Mouse (Mus musculus) embryonic facial prominence, embryonic 13.5 days (tissue): ENCODE data around the gene Ttc22. TPM values are rescaled to one million over a fixed set of nuclear protein-coding genes. Genes with fewer than 3 reads are reported as not detected.

Source experiments
- ATAC-seq: fragments of 200-750 bp; cut with Nextera tagmentation; 2 replicates; pipeline ENCODE4 v1.8.0; 2017; ENCODE audit warnings: low read depth; ENCODE audit not compliant: insufficient number of reproducible peaks, insufficient read depth, low FRiP score, low TSS enrichment
- H3K27ac ChIP-seq: fragments of 300-500 bp; sonication (generic); 2 replicates; pipeline ENCODE4 v1.5.1; 2015; ENCODE audit warnings: moderate library complexity, mild to moderate bottlenecking, inconsistent platforms
- H3K27me3 ChIP-seq: fragments of 300-500 bp; sonication (generic); 2 replicates; pipeline ENCODE4 v1.6.1; 2015; ENCODE audit warnings: mild to moderate bottlenecking, inconsistent platforms
- H3K36me3 ChIP-seq: fragments of 300-500 bp; sonication (generic); 2 replicates; pipeline ENCODE4 v1.6.1; 2015; ENCODE audit warnings: mild to moderate bottlenecking, inconsistent platforms
- H3K4me1 ChIP-seq: fragments of 300-500 bp; sonication (generic); 2 replicates; pipeline ENCODE4 v1.6.1; 2015; ENCODE audit warnings: inconsistent platforms
- H3K4me2 ChIP-seq: fragments of 300-500 bp; sonication (generic); 2 replicates; pipeline ENCODE4 v1.6.1; 2015; ENCODE audit warnings: moderate library complexity, mild to moderate bottlenecking, inconsistent platforms
- H3K4me3 ChIP-seq: fragments of 300-500 bp; sonication (generic); 2 replicates; pipeline ENCODE4 v1.5.1; 2015; ENCODE audit warnings: mild to moderate bottlenecking, inconsistent platforms
- H3K9ac ChIP-seq: fragments of 300-500 bp; sonication (generic); 2 replicates; pipeline ENCODE4 v1.6.1; 2015; ENCODE audit warnings: mild to moderate bottlenecking, inconsistent platforms
- H3K9me3 ChIP-seq: fragments of 300-500 bp; sonication (generic); 2 replicates; pipeline ENCODE4 v1.6.1; 2016; ENCODE audit warnings: inconsistent platforms
- WGBS: fragments of 180-500 bp; shearing (Covaris S2); methylation state at CpG from one replicate; pipeline ENCODE4 v1.1.7; 2015; ENCODE audit warnings: mixed read lengths; 5-methylcytosine and 5-hydroxymethylcytosine counted together
- polyA plus RNA-seq: library from polyadenylated mRNA; unstranded; fragments of >200 nt; fragmentation: Nextera tagmentation; extraction: Ambion mirVana; gene quantifications from 2 replicates; pipeline ENCODE4 v1.2.1, GENCODE M21; 2015

The Ttc22 gene
- polyA plus RNA-seq, 1 experiment from 2014 or later: 1.8 TPM

DNA sequence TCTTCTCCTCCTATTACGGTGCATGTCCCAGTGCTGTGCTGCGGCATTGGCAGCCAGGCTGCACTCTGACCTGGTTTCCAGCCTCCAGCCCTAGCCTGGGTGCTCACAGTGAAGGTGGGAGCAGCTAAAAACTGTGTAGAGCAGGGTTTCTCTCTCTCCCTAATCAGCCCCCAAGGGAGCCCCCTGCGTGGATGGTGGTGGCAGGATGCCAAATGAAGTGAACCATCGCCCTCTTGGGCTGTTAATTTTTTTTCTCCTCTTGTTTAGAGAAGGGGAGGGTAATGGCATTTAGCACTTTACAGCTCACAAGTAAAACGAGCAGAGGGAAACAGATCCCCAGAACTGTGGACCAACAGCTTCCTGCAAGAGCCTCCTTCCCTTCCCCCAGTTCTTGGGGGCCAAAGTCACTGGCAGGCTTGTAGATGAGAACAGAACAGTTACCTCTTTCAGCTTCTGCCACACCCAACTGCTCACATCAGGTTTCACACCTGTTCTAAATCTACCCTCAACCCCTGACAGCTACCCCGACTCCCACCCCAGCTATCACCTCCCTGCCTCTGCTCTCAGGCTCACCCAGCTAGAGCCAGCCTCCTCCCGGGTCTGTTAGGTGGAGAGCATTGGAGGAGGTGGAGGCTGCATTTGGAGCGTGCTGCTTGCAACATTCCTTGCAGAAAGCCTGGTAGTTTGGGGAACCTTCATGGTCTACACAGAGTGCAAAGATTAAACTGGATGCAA lies 21.4 kb downstream of the Ttc22 start:
- peaks cover 19% of the 10 kb centered on the region; the same call in 1 of the 2 replicates for H3K27me3 ChIP-seq
- ATAC-seq: no peak
- 0 out of 2 replicates have a peak overlapping the region, but pooled peaks have one; percentile 9 for H3K4me2 ChIP-seq
- H3K9me3 ChIP-seq: no peaks in the 10 kb centered on the region
- peak overlapping the region; percentile 35; the same call in 1 of the 2 replicates for H3K27ac ChIP-seq
- H3K4me1 ChIP-seq: peaks cover 21% of the 10 kb centered on the region
- H3K9ac ChIP-seq: no peak overlapping the region
- H3K4me3 ChIP-seq: no peak overlapping the region
- H3K36me3 ChIP-seq: no peaks in the 10 kb centered on the region
- WGBS: 34% methylated on average over 8 of the region's 8 CpGs

DNA sequence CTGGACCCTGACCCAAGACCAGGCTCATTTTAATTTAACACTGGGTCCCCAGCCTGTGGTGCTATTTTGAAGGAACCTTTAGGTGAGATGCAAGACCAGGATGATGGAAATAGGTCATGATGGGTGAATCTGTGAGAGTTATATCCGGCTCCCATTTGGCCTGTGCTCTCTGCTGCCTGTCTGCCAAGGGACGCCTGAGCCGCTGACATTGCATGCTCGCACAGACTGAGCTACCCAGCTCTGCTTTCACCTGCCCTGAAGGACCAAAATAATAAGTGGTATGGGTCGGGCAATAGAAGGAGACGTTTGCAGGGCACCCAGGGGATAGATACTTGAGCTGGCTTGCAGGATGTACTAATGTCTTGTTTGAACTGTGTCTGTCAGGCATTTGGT lies 22.0 kb downstream of the Ttc22 start:
- no peak overlapping the region for H3K4me2 ChIP-seq
- H3K36me3 ChIP-seq: no peaks in the 10 kb centered on the region
- no peaks in the 10 kb centered on the region for H3K9me3 ChIP-seq
- H3K27me3 ChIP-seq: peaks cover 21% of the 10 kb centered on the region; the same call in 1 of the 2 replicates
- H3K4me1 ChIP-seq: peaks cover 21% of the 10 kb centered on the region
- H3K4me3 ChIP-seq: no peak overlapping the region
- H3K27ac ChIP-seq: 0 out of 2 replicates have a peak overlapping the region, but pooled peaks have one; percentile 35
- no peak for ATAC-seq
- H3K9ac ChIP-seq: no peak overlapping the region
- WGBS: 65% methylated on average over 6 of the region's 6 CpGs

DNA sequence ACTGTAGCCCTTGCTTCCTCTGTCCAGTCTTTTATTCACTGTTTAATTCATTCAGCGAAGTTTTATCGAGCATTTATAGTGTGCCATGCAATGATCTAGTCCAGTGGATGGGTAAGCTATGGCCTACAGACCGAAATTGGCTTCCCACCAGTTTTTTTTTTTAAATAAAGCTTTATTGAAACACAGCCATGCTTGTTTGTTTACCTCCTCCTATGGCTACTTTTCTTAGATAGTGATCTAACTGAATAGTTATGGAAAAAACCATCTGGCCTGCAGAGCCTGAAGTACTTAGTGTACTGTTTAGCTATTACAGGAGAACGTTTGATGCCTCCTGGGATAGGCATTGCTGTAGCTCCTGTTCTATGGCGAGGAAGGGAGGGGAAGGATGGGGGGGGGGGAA lies 23.6 kb downstream of the Ttc22 start:
- H3K4me1 ChIP-seq: peaks cover 21% of the 10 kb centered on the region
- WGBS: 74% methylated on average over 5 of the region's 5 CpGs
- ATAC-seq: no peak

DNA sequence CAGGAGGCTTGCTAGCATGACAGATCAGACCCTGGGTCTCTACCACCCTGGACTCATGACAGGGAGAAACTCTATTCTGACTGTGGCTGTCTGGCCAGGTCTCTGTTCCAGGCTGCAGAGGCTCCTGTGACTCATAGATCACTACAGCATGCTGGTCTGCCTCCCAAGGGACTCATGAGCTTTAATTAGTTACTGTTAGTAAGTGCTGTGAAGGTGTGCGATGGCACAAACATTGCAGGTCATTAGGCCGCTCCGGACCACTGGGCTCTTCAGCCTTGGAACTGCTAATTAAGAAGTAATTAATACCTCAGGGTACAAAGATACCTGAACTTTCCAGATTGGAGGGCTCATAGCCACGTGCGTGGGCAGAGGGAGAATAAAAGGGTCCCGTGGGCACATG lies 24.9 kb downstream of the Ttc22 start:
- ATAC-seq: no peak
- Histone ChIP-seq H3K4me1 (peaks cover 29% of the 10 kb centered on the region), H3K27ac (no peak overlapping the region), H3K4me3 (no peak overlapping the region), H3K9me3 (no peaks in the 10 kb centered on the region), H3K4me2 (no peak overlapping the region), H3K9ac (no peak overlapping the region), H3K36me3 (no peaks in the 10 kb centered on the region), H3K27me3 (peaks cover 21% of the 10 kb centered on the region; the same call in 1 of the 2 replicates)
- 81% methylated on average over 6 of the region's 6 CpGs for WGBS

More for the DNA sequence above, 23.6 kb downstream of the Ttc22 start:
- Histone ChIP-seq H3K9ac (no peak overlapping the region), H3K36me3 (no peaks in the 10 kb centered on the region), H3K9me3 (no peaks in the 10 kb centered on the region), H3K4me3 (no peak overlapping the region), H3K4me2 (no peak overlapping the region), H3K27me3 (peaks cover 21% of the 10 kb centered on the region; the same call in 1 of the 2 replicates), H3K27ac (no peak overlapping the region)

DNA sequence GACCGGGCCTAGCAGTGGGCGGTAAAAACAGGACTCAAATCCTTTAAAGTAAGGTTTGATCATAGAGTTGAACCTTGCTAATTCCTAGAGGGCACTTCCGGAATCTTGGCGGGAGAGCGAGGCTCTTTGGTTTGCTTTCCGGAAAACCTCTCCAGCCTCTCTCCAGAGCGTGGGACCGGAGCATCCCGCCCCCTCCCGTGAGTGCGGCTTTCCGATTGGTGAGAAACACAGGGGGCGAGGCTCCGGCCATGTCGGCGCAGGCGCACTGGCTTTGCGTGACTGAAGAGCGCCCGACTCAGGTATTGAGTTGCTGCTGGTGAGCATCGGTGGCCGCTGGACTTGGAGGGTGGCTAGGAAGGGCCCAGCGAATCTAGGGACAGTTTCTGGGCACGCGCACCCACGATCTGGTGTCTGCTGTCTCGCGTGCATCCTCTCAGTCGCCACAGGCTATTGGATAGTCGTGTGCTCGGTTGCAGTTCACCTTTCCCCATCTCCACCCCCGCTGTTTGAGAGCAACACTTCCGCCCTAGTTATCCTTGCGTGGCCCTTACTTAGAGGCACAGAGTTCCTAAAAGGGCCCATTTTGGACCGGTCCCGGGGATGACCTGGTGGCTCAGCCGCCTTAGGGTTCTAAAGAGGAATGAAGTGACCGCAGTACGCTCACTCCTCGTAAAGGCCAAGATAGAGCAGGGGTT lies 28.7 kb downstream of the Ttc22 start, which contains the start of gene Pars2:
Gene Pars2 (plus strand): TSS at position 237 of the 695 bp plus-strand sequence.
- Histone ChIP-seq H3K4me3 (peak within 1 kb of the TSS; percentile 75), H3K4me1 (peaks cover 15% of the 10 kb centered on the region), H3K4me2 (peak within 1 kb of the TSS; percentile 90), H3K9me3 (no peaks in the 10 kb centered on the region), H3K9ac (peak within 1 kb of the TSS; percentile 87), H3K27me3 (peaks cover 21% of the 10 kb centered on the region; the same call in 1 of the 2 replicates), H3K27ac (peak within 1 kb of the TSS; percentile 82), H3K36me3 (peaks cover 30% of the 10 kb centered on the region)
- 3% methylated on average over 40 of the region's 40 CpGs for WGBS
- ATAC-seq: peak; percentile 97

DNA sequence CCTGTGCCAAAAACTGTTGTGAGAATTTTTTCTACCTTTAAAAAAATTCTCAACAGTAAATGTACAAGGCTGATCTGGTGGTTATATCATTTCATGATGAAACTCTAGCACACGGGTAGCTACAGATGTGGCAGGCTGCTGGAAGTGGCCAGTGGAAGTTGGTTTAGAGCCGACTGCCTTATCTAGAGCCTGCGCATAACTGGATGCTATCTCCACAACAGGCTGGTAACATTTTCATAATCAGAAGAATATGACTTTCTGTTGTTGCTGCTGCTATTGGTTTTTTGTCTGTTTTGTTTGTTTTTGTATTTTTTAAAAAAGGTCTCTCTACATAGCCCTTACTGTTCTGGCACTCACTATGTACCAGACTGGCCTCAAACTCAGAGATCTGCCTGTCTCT lies 30.3 kb downstream of the Ttc22 start:
- Histone ChIP-seq H3K27me3 (peaks cover 12% of the 10 kb centered on the region; the same call in 1 of the 2 replicates), H3K9me3 (no peaks in the 10 kb centered on the region), H3K27ac (no peak overlapping the region), H3K4me3 (no peak overlapping the region), H3K4me2 (no peak overlapping the region), H3K9ac (no peak overlapping the region), H3K36me3 (peaks cover 44% of the 10 kb centered on the region), H3K4me1 (peaks cover 15% of the 10 kb centered on the region)
- no peak for ATAC-seq
- WGBS: 93% methylated on average over 3 of the region's 3 CpGs

DNA sequence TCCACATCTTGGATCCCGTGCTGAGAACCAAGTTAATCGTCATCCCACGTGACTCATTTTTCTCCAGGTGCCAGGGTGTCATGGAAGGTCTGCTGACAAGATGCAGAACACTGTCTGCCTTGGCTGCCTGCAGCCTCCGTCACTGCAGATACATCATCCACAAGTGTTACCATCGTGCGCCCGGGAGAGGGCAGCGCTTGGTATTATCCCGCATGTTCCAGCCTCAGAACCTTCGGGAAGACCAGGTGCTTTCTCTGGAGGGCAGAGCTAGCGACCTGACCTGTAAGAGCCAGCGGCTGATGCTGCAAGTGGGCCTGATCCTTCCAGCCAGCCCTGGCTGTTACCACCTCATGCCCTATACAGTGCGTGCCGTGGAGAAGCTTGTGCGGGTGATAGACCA lies 30.8 kb downstream of the Ttc22 start:
- Histone ChIP-seq H3K27ac (no peak overlapping the region), H3K4me3 (no peak overlapping the region), H3K36me3 (peaks cover 47% of the 10 kb centered on the region), H3K9ac (no peak overlapping the region), H3K4me2 (no peak overlapping the region), H3K4me1 (peaks cover 15% of the 10 kb centered on the region), H3K9me3 (no peaks in the 10 kb centered on the region), H3K27me3 (peaks cover 9% of the 10 kb centered on the region; the same call in 1 of the 2 replicates)
- no peak for ATAC-seq
- 94% methylated on average over 15 of the region's 15 CpGs for WGBS

DNA sequence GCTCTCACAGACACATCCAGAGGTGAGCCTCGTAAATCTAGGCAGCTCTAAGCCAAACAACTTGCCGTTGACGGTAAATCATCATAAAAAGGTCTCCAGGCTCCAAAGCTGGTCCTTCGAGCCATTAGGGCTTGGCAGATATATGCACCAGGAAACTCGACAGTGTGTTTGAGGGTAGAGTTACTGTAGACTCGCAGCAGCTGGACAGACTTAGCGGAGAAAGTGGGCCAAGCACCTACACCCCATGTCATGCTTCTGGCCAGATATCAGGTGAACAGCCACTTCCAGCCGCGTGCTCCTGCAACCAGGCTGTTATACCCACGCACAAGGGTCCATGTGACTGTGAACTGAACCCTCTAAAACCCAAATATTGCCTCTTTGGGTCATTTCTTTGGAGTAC lies 33.4 kb downstream of the Ttc22 start:
- ATAC-seq: no peak
- no peak overlapping the region for H3K4me2 ChIP-seq
- H3K9ac ChIP-seq: no peak overlapping the region
- peaks cover 69% of the 10 kb centered on the region for H3K36me3 ChIP-seq
- 92% methylated on average over 10 of the region's 10 CpGs for WGBS
- no peak overlapping the region for H3K4me3 ChIP-seq
- no peaks in the 10 kb centered on the region for H3K9me3 ChIP-seq
- peaks cover 15% of the 10 kb centered on the region for H3K4me1 ChIP-seq
- no peaks in the 10 kb centered on the region for H3K27me3 ChIP-seq
- no peak overlapping the region for H3K27ac ChIP-seq

DNA sequence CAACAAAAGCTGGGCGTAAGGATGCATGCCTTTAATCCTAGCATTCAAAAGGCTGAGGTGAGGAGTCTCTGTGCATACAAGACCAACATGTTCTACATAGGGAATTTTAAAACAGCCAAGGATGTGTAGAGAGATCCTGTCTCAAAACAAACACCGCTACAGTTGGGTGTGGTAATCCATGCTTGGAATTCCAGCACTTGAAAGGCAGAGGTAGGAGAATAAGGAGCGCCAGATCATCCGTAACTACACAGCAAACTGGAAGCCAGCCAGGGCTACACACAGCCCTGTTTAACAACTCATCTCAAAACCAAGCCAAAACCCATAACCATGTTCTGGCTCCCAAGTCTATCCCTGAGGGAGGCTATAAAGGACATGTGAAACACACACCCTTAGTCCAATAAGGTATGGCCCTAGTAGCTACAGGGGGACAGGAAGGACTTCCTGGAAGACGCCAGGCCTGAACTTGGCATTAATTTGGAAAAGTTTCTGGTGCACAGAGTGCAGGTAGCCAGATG lies 41.8 kb downstream of the Ttc22 start:
- H3K27me3 ChIP-seq: no peaks in the 10 kb centered on the region
- H3K27ac ChIP-seq: no peak overlapping the region
- no peak overlapping the region for H3K4me2 ChIP-seq
- H3K4me3 ChIP-seq: no peak overlapping the region
- no peak for ATAC-seq
- no peaks in the 10 kb centered on the region for H3K4me1 ChIP-seq
- WGBS: 93% methylated on average over 5 of the region's 5 CpGs
- H3K36me3 ChIP-seq: peaks cover 99% of the 10 kb centered on the region
- no peaks in the 10 kb centered on the region for H3K9me3 ChIP-seq
- no peak overlapping the region for H3K9ac ChIP-seq

DNA sequence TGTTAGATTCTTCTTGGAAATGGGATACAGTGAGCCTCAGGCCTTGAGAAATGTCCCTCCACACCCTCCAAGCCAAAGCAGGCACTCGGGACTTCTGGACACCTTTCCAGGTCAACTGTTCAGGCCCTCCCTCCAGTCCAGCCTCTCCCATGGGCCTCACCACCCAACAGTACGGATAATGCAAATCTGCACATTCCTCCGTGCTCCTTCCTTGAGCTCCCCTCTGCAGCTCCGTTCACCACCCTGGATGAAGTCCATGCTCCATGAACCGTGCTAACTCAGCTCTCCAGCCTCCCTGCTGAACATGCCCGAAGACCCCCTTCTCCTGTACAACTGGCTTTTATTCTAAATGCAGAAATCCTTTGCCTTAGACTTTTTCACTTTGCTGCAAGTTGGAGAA lies 42.5 kb downstream of the Ttc22 start:
- Histone ChIP-seq H3K9me3 (no peaks in the 10 kb centered on the region), H3K4me1 (no peaks in the 10 kb centered on the region), H3K4me3 (no peak overlapping the region), H3K9ac (no peak overlapping the region), H3K36me3 (peaks cover 99% of the 10 kb centered on the region), H3K27me3 (no peaks in the 10 kb centered on the region), H3K4me2 (no peak overlapping the region), H3K27ac (no peak overlapping the region)
- no peak for ATAC-seq
- 90% methylated on average over 6 of the region's 6 CpGs for WGBS

DNA sequence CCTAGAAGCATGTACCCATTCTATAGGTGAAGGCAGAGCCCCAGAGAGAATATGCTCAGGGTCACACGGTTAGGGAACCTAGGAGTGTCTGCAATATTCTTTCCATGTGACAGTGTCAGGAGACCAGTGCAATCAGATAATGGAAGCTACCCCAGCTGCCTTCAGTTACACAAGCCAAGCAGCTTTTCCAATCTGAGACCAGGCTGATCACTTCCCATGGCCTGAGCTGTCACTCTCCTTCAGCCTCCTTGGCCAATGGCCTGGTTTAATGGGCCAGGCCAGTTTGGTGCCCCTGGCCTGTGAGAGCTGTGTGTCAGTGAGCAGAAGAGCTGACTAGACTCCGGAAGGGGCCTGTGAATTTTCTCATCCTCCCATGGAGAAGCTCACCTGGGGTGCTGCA lies 43.0 kb downstream of the Ttc22 start:
- ATAC-seq: no peak
- Histone ChIP-seq H3K9ac (no peak overlapping the region), H3K9me3 (no peaks in the 10 kb centered on the region), H3K36me3 (peaks cover 99% of the 10 kb centered on the region), H3K27ac (no peak overlapping the region), H3K4me3 (no peak overlapping the region), H3K4me1 (no peaks in the 10 kb centered on the region), H3K27me3 (no peaks in the 10 kb centered on the region), H3K4me2 (no peak overlapping the region)
- 96% methylated on average over 2 of the region's 2 CpGs for WGBS
